Mouse (Mus musculus) heart, adult 2 months (tissue): ENCODE measurements around the gene Srebf1.

ENCODE experiments used
- CTCF ChIP-seq: fragments of 200-600 bp; IDR thresholded peaks from 2 replicates; pipeline ENCODE4 v1.8.1; 2022; ENCODE audit warnings: antibody characterized with exemption, mild to moderate bottlenecking, moderate library complexity
- EP300 ChIP-seq: fragments of 200-500 bp; IDR thresholded peaks from 2 replicates; pipeline ENCODE4 v1.6.1; 2011; ENCODE audit warnings: low read depth, low read length, control low read depth; ENCODE audit not compliant: insufficient read depth
- POLR2A ChIP-seq: fragments of 200-500 bp; IDR thresholded peaks from 2 replicates; pipeline ENCODE4 v1.6.1; 2011; ENCODE audit warnings: mild to moderate bottlenecking, low read depth, low read length, control low read depth; ENCODE audit not compliant: insufficient read depth

DNA sequence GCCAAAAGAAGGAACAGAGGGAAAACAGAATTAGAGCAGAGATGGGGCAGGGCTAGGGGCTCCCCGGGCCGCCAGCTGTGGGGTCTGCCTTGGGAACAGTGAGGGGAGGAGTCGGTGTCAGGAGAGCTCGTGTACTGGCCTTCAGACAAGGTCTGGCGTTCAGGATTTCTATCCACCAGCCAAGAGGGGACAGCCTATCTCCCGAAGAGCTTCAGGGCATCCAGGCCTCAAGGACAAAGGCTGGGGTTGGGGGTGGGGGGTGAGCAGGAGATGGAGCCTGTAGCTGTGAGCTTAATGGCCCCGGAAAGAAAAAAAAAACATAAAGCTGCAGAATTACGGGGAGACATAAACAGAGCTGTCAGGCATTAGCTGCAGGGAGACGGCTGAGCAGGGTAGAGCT, 53.6 kb downstream of the Srebf1 start:
- no peak for TF ChIP-seq EP300
- TF ChIP-seq POLR2A = no peak
- no peak for TF ChIP-seq CTCF
